Mouse (Mus musculus): ENCODE data around the gene Rbx1. TPM values are rescaled to one million over a fixed set of nuclear protein-coding genes. Genes with fewer than 3 reads are reported as not detected.
A peak's percentile ranks its signal among the peaks of the same experiment; 100 is the strongest.

The Rbx1 gene
- polyA plus RNA-seq, 1 experiment from 2014 or later, result 563 TPM

- H3K36me3 ChIP-seq (ENCODE audit: insufficient read depth, low read length), result 0 out of 2 replicates have a peak, but pooled peaks cover 3% of the 10 kb centered on the region
- no peaks in the 10 kb centered on the region for H3K4me1 ChIP-seq (replicated peaks; ENCODE audit: insufficient read depth, low read length)
- H3K9me3 ChIP-seq (replicated peaks; ENCODE audit: low read length), result no peaks in the 10 kb centered on the region
- no peaks in the 10 kb centered on the region for H3K27me3 ChIP-seq (ENCODE audit: insufficient read depth, low read length)
- H3K4me3 ChIP-seq (replicated peaks; ENCODE audit: low read depth, low read length), result peak overlapping the region; percentile 66
- H3K9ac ChIP-seq (ENCODE audit: low read depth, low read length), result peak overlapping the region; percentile 80
- 77% methylated on average over 12 of the region's 12 CpGs for WGBS
- DNase-seq (ENCODE audit: low spot score), result no peak
- ATAC-seq (replicated peaks; ENCODE audit: low FRiP score, low read depth), result no peak
- H3K4me2 ChIP-seq (ENCODE audit: low read length), result peak overlapping the region; percentile 71
- peak overlapping the region; percentile 91 for H3K27ac ChIP-seq
- no peak for TF ChIP-seq CTCF (IDR thresholded peaks at IDR 0.05; ENCODE audit: low read depth)
Measured at GRCm38 (mm10) chr15:81465016-81465660, 958 bp upstream of the Rbx1 start.

DNA sequence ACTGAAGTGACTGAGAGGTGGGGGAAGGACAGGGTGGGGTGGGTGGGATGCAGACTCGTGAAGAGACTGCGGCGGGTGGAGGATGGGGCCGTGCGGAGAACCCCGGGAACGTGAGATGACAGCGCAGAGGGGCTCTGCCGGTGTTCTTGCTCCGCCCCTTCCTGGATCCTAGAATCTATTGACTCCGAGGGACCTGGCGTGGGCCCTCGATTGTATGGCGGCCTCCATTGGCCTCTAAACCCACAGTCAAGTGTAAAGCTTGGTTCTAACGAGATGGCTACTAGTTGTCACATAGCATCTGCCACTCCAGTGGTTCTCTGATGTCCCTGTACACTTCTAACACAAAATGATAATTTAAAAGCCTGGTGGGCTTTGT lies 630 bp downstream of the Rbx1 start:
- no peaks in the 10 kb centered on the region for H3K9me3 ChIP-seq (replicated peaks; ENCODE audit: low read length)
- under 1% methylated on average over 15 of the region's 15 CpGs for WGBS
- no peak for ATAC-seq (replicated peaks; ENCODE audit: low FRiP score, low read depth)

GRCm38 (mm10) chr15:81470735-81471134 lies 4.6 kb downstream of the Rbx1 start:
- 48% methylated on average over 8 of the region's 8 CpGs for WGBS
- Histone ChIP-seq H3K4me2 (ENCODE audit: low read length) (no peak overlapping the region), H3K27me3 (ENCODE audit: insufficient read depth, low read length) (no peaks in the 10 kb centered on the region), H3K36me3 (ENCODE audit: insufficient read depth, low read length) (peaks cover 47% of the 10 kb centered on the region; the same call in 1 of the 2 replicates), H3K27ac (no peak overlapping the region), H3K4me1 (replicated peaks; ENCODE audit: insufficient read depth, low read length) (no peaks in the 10 kb centered on the region), H3K4me3 (replicated peaks; ENCODE audit: low read depth, low read length) (no peak overlapping the region), H3K9me3 (replicated peaks; ENCODE audit: low read length) (no peaks in the 10 kb centered on the region), H3K9ac (ENCODE audit: low read depth, low read length) (no peak overlapping the region)
- DNase-seq (ENCODE audit: low spot score) (no peak), ATAC-seq (replicated peaks; ENCODE audit: low FRiP score, low read depth) (no peak)
- TF ChIP-seq CTCF (IDR thresholded peaks at IDR 0.05; ENCODE audit: low read depth), result no peak

More for the DNA sequence above, 630 bp downstream of the Rbx1 start:
- H3K4me2 ChIP-seq (ENCODE audit: low read length), result peak overlapping the region; percentile 74
- peak overlapping the region; percentile 72 for H3K9ac ChIP-seq (ENCODE audit: low read depth, low read length)
- H3K27me3 ChIP-seq (ENCODE audit: insufficient read depth, low read length), result no peaks in the 10 kb centered on the region
- H3K36me3 ChIP-seq (ENCODE audit: insufficient read depth, low read length), result peaks cover 14% of the 10 kb centered on the region; the same call in 1 of the 2 replicates
- H3K4me1 ChIP-seq (replicated peaks; ENCODE audit: insufficient read depth, low read length), result no peaks in the 10 kb centered on the region
- TF ChIP-seq CTCF (IDR thresholded peaks at IDR 0.05; ENCODE audit: low read depth), result no peak
- peak overlapping the region; percentile 66 for H3K4me3 ChIP-seq (replicated peaks; ENCODE audit: low read depth, low read length)
- DNase-seq (ENCODE audit: low spot score), result no peak
- peak overlapping the region; percentile 91 for H3K27ac ChIP-seq

GRCm38 (mm10) chr15:81472256-81472655 lies 6.2 kb downstream of the Rbx1 start:
- ATAC-seq (replicated peaks; ENCODE audit: low FRiP score, low read depth) (no peak), DNase-seq (ENCODE audit: low spot score) (no peak)
- H3K4me2 ChIP-seq (ENCODE audit: low read length), result no peak overlapping the region
- H3K27ac ChIP-seq, result no peak overlapping the region
- no peak for TF ChIP-seq CTCF (IDR thresholded peaks at IDR 0.05; ENCODE audit: low read depth)
- H3K9me3 ChIP-seq (replicated peaks; ENCODE audit: low read length), result no peaks in the 10 kb centered on the region
- peaks cover 47% of the 10 kb centered on the region; the same call in 1 of the 2 replicates for H3K36me3 ChIP-seq (ENCODE audit: insufficient read depth, low read length)
- H3K27me3 ChIP-seq (ENCODE audit: insufficient read depth, low read length), result no peaks in the 10 kb centered on the region
- no peaks in the 10 kb centered on the region for H3K4me1 ChIP-seq (replicated peaks; ENCODE audit: insufficient read depth, low read length)
- H3K9ac ChIP-seq (ENCODE audit: low read depth, low read length), result no peak overlapping the region
- WGBS, result 92% methylated on average over 5 of the region's 5 CpGs
- no peak overlapping the region for H3K4me3 ChIP-seq (replicated peaks; ENCODE audit: low read depth, low read length)

DNA sequence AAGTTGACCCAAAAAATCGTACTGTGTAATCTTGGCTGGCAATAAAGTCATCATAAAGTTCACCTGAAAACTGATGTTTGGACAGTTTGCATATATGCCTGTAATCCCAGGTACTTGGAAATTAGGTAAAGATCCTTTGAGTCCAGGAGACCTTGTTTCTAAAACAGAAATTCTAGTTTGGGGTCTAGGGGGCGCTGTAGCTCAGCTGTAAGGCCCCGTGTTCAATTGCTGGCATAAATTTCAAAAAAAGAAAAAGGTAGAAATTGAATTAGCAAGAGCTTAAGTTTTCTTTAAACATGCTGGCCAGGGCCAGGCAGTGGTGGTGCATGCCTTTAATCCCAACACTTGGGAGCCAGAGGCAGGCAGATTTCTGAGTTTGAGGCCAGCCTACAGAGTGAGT lies 9.6 kb downstream of the Rbx1 start:
- ATAC-seq (replicated peaks; ENCODE audit: low FRiP score, low read depth) (no peak), DNase-seq (ENCODE audit: low spot score) (peak; percentile 59)
- Histone ChIP-seq H3K4me3 (replicated peaks; ENCODE audit: low read depth, low read length) (no peak overlapping the region), H3K36me3 (ENCODE audit: insufficient read depth, low read length) (peaks cover 44% of the 10 kb centered on the region; the same call in 1 of the 2 replicates), H3K4me2 (ENCODE audit: low read length) (no peak overlapping the region), H3K27ac (no peak overlapping the region), H3K9ac (ENCODE audit: low read depth, low read length) (no peak overlapping the region), H3K4me1 (replicated peaks; ENCODE audit: insufficient read depth, low read length) (no peaks in the 10 kb centered on the region), H3K9me3 (replicated peaks; ENCODE audit: low read length) (no peaks in the 10 kb centered on the region), H3K27me3 (ENCODE audit: insufficient read depth, low read length) (no peaks in the 10 kb centered on the region)
- WGBS, result 43% methylated on average over 3 of the region's 3 CpGs
- TF ChIP-seq CTCF (IDR thresholded peaks at IDR 0.05; ENCODE audit: low read depth), result peak; percentile 64

- DNase-seq (ENCODE audit: low spot score), result no peak
Measured at GRCm38 (mm10) chr15:81476597-81476996, 10.5 kb downstream of the Rbx1 start.

More at GRCm38 (mm10) chr15:81476597-81476996, 10.5 kb downstream of the Rbx1 start:
- WGBS, result 2% methylated on average over 2 of the region's 2 CpGs
- Histone ChIP-seq H3K9ac (ENCODE audit: low read depth, low read length) (no peak overlapping the region), H3K4me2 (ENCODE audit: low read length) (no peak overlapping the region), H3K4me1 (replicated peaks; ENCODE audit: insufficient read depth, low read length) (no peaks in the 10 kb centered on the region), H3K4me3 (replicated peaks; ENCODE audit: low read depth, low read length) (no peak overlapping the region), H3K9me3 (replicated peaks; ENCODE audit: low read length) (no peaks in the 10 kb centered on the region), H3K27ac (no peak overlapping the region), H3K36me3 (ENCODE audit: insufficient read depth, low read length) (peaks cover 34% of the 10 kb centered on the region; the same call in 1 of the 2 replicates), H3K27me3 (ENCODE audit: insufficient read depth, low read length) (no peaks in the 10 kb centered on the region)
- no peak for ATAC-seq (replicated peaks; ENCODE audit: low FRiP score, low read depth)
- TF ChIP-seq CTCF (IDR thresholded peaks at IDR 0.05; ENCODE audit: low read depth), result no peak

All from kidney, postnatal 0 days (tissue).